Mouse (Mus musculus) heart, postnatal 4 days (tissue): ENCODE data around the gene Parvb. TPM values are rescaled to one million over a fixed set of nuclear protein-coding genes. Genes with fewer than 3 reads are reported as not detected.
"Not testable (repeated sequence)": the region's sequence is repeated elsewhere in the genome, so short reads cannot be mapped to it uniquely, and the experiment has no call there.

Experiments
- DNase-seq: peaks from one replicate; pipeline ENCODE4 v3.0.0; 2021
- total RNA-seq, 2 experiments: library from RNA; stranded (reverse); gene quantifications; 2 replicates each; pipeline ENCODE4 v1.2.3; 2021

Gene Parvb
- total RNA-seq, 2 experiments from 2014 or later = 172 to 177 TPM

- DNase-seq = no peak
Measured at GRCm38 (mm10) chr15:84258602-84259355, 26.9 kb downstream of the Parvb start.

GRCm38 (mm10) chr15:84260123-84260822 lies 28.4 kb downstream of the Parvb start:
- peak; percentile 84 for DNase-seq

GRCm38 (mm10) chr15:84262630-84263029 lies 30.8 kb downstream of the Parvb start:
- DNase-seq = no peak

- no peak for DNase-seq
Measured at GRCm38 (mm10) chr15:84263573-84263972, 31.7 kb downstream of the Parvb start.

GRCm38 (mm10) chr15:84265141-84265540 lies 33.3 kb downstream of the Parvb start:
- no peak for DNase-seq

GRCm38 (mm10) chr15:84266290-84266689 lies 34.4 kb downstream of the Parvb start:
- no peak for DNase-seq

- no peak for DNase-seq
Measured at GRCm38 (mm10) chr15:84267720-84268260, 35.9 kb downstream of the Parvb start.

- no peak for DNase-seq
Measured at GRCm38 (mm10) chr15:84269107-84269633, 37.3 kb downstream of the Parvb start.

- no peak for DNase-seq
Measured at GRCm38 (mm10) chr15:84270032-84270431, 38.2 kb downstream of the Parvb start.

- DNase-seq = no peak
Measured at GRCm38 (mm10) chr15:84270463-84270862, 38.6 kb downstream of the Parvb start.

- DNase-seq = no peak
Measured at GRCm38 (mm10) chr15:84276066-84276465, 44.2 kb downstream of the Parvb start.

- DNase-seq = no peak
Measured at GRCm38 (mm10) chr15:84278091-84278490, 46.2 kb downstream of the Parvb start.

- DNase-seq = no peak
Measured at GRCm38 (mm10) chr15:84278656-84279055, 46.8 kb downstream of the Parvb start.

GRCm38 (mm10) chr15:84280309-84280708 lies 48.5 kb downstream of the Parvb start:
- no peak for DNase-seq

- no peak for DNase-seq
Measured at GRCm38 (mm10) chr15:84280712-84281347, 49.0 kb downstream of the Parvb start.

GRCm38 (mm10) chr15:84282206-84283085 lies 50.6 kb downstream of the Parvb start:
- DNase-seq = no peak

GRCm38 (mm10) chr15:84284059-84284458 lies 52.2 kb downstream of the Parvb start:
- DNase-seq = peak; percentile 62

- no peak for DNase-seq
Measured at GRCm38 (mm10) chr15:84285453-84285852, 53.6 kb downstream of the Parvb start.

GRCm38 (mm10) chr15:84288953-84289352 lies 57.1 kb downstream of the Parvb start:
- DNase-seq = not testable (repeated sequence)

GRCm38 (mm10) chr15:84291097-84291496 lies 59.3 kb downstream of the Parvb start:
- DNase-seq = no peak

GRCm38 (mm10) chr15:84293590-84293989 lies 61.7 kb downstream of the Parvb start:
- no peak for DNase-seq

- no peak for DNase-seq
Measured at GRCm38 (mm10) chr15:84294391-84294790, 62.5 kb downstream of the Parvb start.
